Mouse (Mus musculus) midbrain, embryonic 16.5 days (tissue): ENCODE results near the gene Pkn2. TPM values are rescaled to one million over a fixed set of nuclear protein-coding genes. Genes with fewer than 3 reads are reported as not detected.

Source experiments
- ATAC-seq: fragments of 200-750 bp; cut with Nextera tagmentation; 2 replicates; pipeline ENCODE4 v1.8.0; 2017; ENCODE audit warnings: moderate TSS enrichment
- H3K27ac ChIP-seq: fragments of 300-500 bp; sonication (generic); 2 replicates; pipeline ENCODE4 v1.5.1; 2014; ENCODE audit warnings: mild to moderate bottlenecking, low read length, mixed read lengths
- H3K27me3 ChIP-seq: fragments of 300-500 bp; sonication (generic); 2 replicates; pipeline ENCODE4 v1.6.1; 2014; ENCODE audit warnings: low read depth, low read length, mixed read lengths; ENCODE audit not compliant: control insufficient read depth, insufficient read depth
- H3K36me3 ChIP-seq: fragments of 300-500 bp; sonication (generic); 2 replicates; pipeline ENCODE4 v1.6.1; 2014; ENCODE audit warnings: mild to moderate bottlenecking, low read length, moderate library complexity, mixed read lengths; ENCODE audit not compliant: control insufficient read depth, insufficient read depth
- H3K4me1 ChIP-seq: fragments of 300-500 bp; sonication (generic); 2 replicates; pipeline ENCODE4 v1.6.1; 2014; ENCODE audit warnings: mild to moderate bottlenecking, low read length, mixed read lengths; ENCODE audit not compliant: control insufficient read depth, insufficient read depth
- H3K4me2 ChIP-seq: fragments of 300-500 bp; sonication (generic); 2 replicates; pipeline ENCODE4 v1.6.1; 2014; ENCODE audit warnings: mild to moderate bottlenecking, low read length, mixed read lengths
- H3K4me3 ChIP-seq: fragments of 300-500 bp; sonication (generic); 2 replicates; pipeline ENCODE4 v1.5.1; 2014; ENCODE audit warnings: low read depth, mild to moderate bottlenecking, low read length, moderate library complexity, mixed read lengths
- H3K9ac ChIP-seq: fragments of 300-500 bp; sonication (generic); 2 replicates; pipeline ENCODE4 v1.6.1; 2014; ENCODE audit warnings: low read depth, low read length, mixed read lengths
- H3K9me3 ChIP-seq: fragments of 300-500 bp; sonication (generic); replicated peaks from 2 replicates; pipeline ENCODE4 v1.6.1; 2014; ENCODE audit warnings: mild to moderate bottlenecking, low read length, mixed read lengths; ENCODE audit not compliant: control insufficient read depth, poor library complexity, severe bottlenecking
- WGBS: fragments of 180-500 bp; shearing (Covaris S2); extraction: QIAGEN DNeasy Blood & Tissue Kit; methylation state at CpG from one replicate; pipeline ENCODE4 v1.1.7; 2014; 5-methylcytosine and 5-hydroxymethylcytosine counted together
- polyA plus RNA-seq: library from polyadenylated mRNA; unstranded; fragments of >200 nt; fragmentation: Nextera tagmentation; extraction: Ambion mirVana; gene quantifications from 2 replicates; pipeline ENCODE4 v1.2.1, GENCODE M21; 2015

Gene Pkn2
- polyA plus RNA-seq, 1 experiment from 2014 or later, result 18.6 TPM

- WGBS, result 87% methylated on average over 8 of the region's 8 CpGs
- ATAC-seq, result no peak
- no peak overlapping the region for H3K4me2 ChIP-seq
These were observed 17.2 kb upstream of the Pkn2 start for GRCm38 (mm10) chr3:142898949-142899396.

GRCm38 (mm10) chr3:142890442-142890841 is 8.6 kb upstream of the Pkn2 start:
- 88% methylated on average over 3 of the region's 3 CpGs for WGBS
- no peak for ATAC-seq
- no peaks in the 10 kb centered on the region for H3K27me3 ChIP-seq
- H3K27ac ChIP-seq, result no peak overlapping the region
- no peaks in the 10 kb centered on the region for H3K4me1 ChIP-seq
- H3K4me2 ChIP-seq, result no peak overlapping the region
- H3K36me3 ChIP-seq, result no peaks in the 10 kb centered on the region
- no peaks in the 10 kb centered on the region for H3K9me3 ChIP-seq
- no peak overlapping the region for H3K4me3 ChIP-seq
- no peak overlapping the region for H3K9ac ChIP-seq

More at GRCm38 (mm10) chr3:142898949-142899396, 17.2 kb upstream of the Pkn2 start:
- Histone ChIP-seq H3K27me3 (no peaks in the 10 kb centered on the region), H3K36me3 (no peaks in the 10 kb centered on the region), H3K4me1 (no peaks in the 10 kb centered on the region), H3K9ac (no peak overlapping the region), H3K27ac (no peak overlapping the region), H3K9me3 (no peaks in the 10 kb centered on the region), H3K4me3 (no peak overlapping the region)

- no peak overlapping the region for H3K9ac ChIP-seq
- 76% methylated on average over 3 of the region's 3 CpGs for WGBS
- no peak overlapping the region for H3K4me2 ChIP-seq
- no peak overlapping the region for H3K27ac ChIP-seq
- H3K9me3 ChIP-seq, result no peaks in the 10 kb centered on the region
- no peak for ATAC-seq
- peaks cover 4% of the 10 kb centered on the region for H3K4me1 ChIP-seq
- no peak overlapping the region for H3K4me3 ChIP-seq
- no peaks in the 10 kb centered on the region for H3K36me3 ChIP-seq
- H3K27me3 ChIP-seq, result no peaks in the 10 kb centered on the region
These were observed 5.2 kb upstream of the Pkn2 start for GRCm38 (mm10) chr3:142886963-142887362.

- no peak for ATAC-seq
- no peaks in the 10 kb centered on the region for H3K27me3 ChIP-seq
- no peak overlapping the region for H3K4me3 ChIP-seq
These were observed 2.8 kb upstream of the Pkn2 start for GRCm38 (mm10) chr3:142884594-142884993.

GRCm38 (mm10) chr3:142881589-142881871 is 274 bp downstream of the Pkn2 start:
- H3K4me1 ChIP-seq, result peaks cover 4% of the 10 kb centered on the region
- H3K27ac ChIP-seq, result peak overlapping the region; percentile 94
- H3K9me3 ChIP-seq, result no peaks in the 10 kb centered on the region
- peak overlapping the region; percentile 74 for H3K4me2 ChIP-seq
- H3K9ac ChIP-seq, result peak overlapping the region; percentile 94
- under 1% methylated on average over 32 of the region's 40 CpGs for WGBS
- H3K4me3 ChIP-seq, result peak overlapping the region; percentile 100
- no peaks in the 10 kb centered on the region for H3K36me3 ChIP-seq
- no peak for ATAC-seq
- H3K27me3 ChIP-seq, result no peaks in the 10 kb centered on the region

More at GRCm38 (mm10) chr3:142884594-142884993, 2.8 kb upstream of the Pkn2 start:
- Histone ChIP-seq H3K27ac (no peak overlapping the region), H3K9ac (no peak overlapping the region), H3K4me2 (no peak overlapping the region), H3K9me3 (no peaks in the 10 kb centered on the region), H3K36me3 (no peaks in the 10 kb centered on the region), H3K4me1 (peaks cover 4% of the 10 kb centered on the region)

GRCm38 (mm10) chr3:142880790-142881588 is 815 bp downstream of the Pkn2 start:
- H3K9me3 ChIP-seq, result no peaks in the 10 kb centered on the region
- peak; percentile 5 for ATAC-seq
- H3K36me3 ChIP-seq, result no peaks in the 10 kb centered on the region
- H3K4me2 ChIP-seq, result peak overlapping the region; percentile 74
- H3K4me3 ChIP-seq, result peak overlapping the region; percentile 100
- H3K27me3 ChIP-seq, result no peaks in the 10 kb centered on the region
- peak overlapping the region; percentile 94 for H3K9ac ChIP-seq
- WGBS, result 1% methylated on average over 56 of the region's 72 CpGs
- H3K27ac ChIP-seq, result peak overlapping the region; percentile 94
- peaks cover 4% of the 10 kb centered on the region for H3K4me1 ChIP-seq

GRCm38 (mm10) chr3:142863236-142863635 is 18.6 kb downstream of the Pkn2 start:
- Histone ChIP-seq H3K9ac (no peak overlapping the region), H3K27ac (no peak overlapping the region), H3K4me2 (no peak overlapping the region), H3K27me3 (no peaks in the 10 kb centered on the region), H3K9me3 (no peaks in the 10 kb centered on the region), H3K36me3 (no peaks in the 10 kb centered on the region), H3K4me1 (no peaks in the 10 kb centered on the region), H3K4me3 (no peak overlapping the region)
- 91% methylated on average over 2 of the region's 2 CpGs for WGBS
- ATAC-seq, result no peak

- Histone ChIP-seq H3K4me2 (no peak overlapping the region), H3K4me1 (no peaks in the 10 kb centered on the region), H3K27ac (no peak overlapping the region), H3K9ac (no peak overlapping the region), H3K9me3 (no peaks in the 10 kb centered on the region), H3K36me3 (0 out of 2 replicates have a peak, but pooled peaks cover 2% of the 10 kb centered on the region), H3K27me3 (no peaks in the 10 kb centered on the region), H3K4me3 (no peak overlapping the region)
- whole genome bisulfite sequencing, result 80% methylated on average over 3 of the region's 3 CpGs
- no peak for ATAC-seq
These were observed 25.0 kb downstream of the Pkn2 start for GRCm38 (mm10) chr3:142856832-142857231.

GRCm38 (mm10) chr3:142855961-142856472 is 25.8 kb downstream of the Pkn2 start:
- H3K27ac ChIP-seq, result no peak overlapping the region
- no peak overlapping the region for H3K4me3 ChIP-seq
- H3K36me3 ChIP-seq, result 0 out of 2 replicates have a peak, but pooled peaks cover 2% of the 10 kb centered on the region
- H3K9ac ChIP-seq, result no peak overlapping the region
- H3K4me1 ChIP-seq, result no peaks in the 10 kb centered on the region
- no peaks in the 10 kb centered on the region for H3K27me3 ChIP-seq
- no peak for ATAC-seq
- no peak overlapping the region for H3K4me2 ChIP-seq
- WGBS, result 80% methylated on average over 4 of the region's 4 CpGs
- H3K9me3 ChIP-seq, result no peaks in the 10 kb centered on the region
